Mouse (Mus musculus) olfactory bulb, adult 2 months (tissue): ENCODE results near the gene Ifnlr1. TPM values are rescaled to one million over a fixed set of nuclear protein-coding genes. Genes with fewer than 3 reads are reported as not detected.

Source experiments
- H3K27ac ChIP-seq: fragments of 200-500 bp; 2 replicates; pipeline ENCODE4 v1.5.1; 2012; ENCODE audit warnings: low read depth, low read length; ENCODE audit not compliant: insufficient read depth
- H3K4me1 ChIP-seq: fragments of 200-500 bp; 2 replicates; pipeline ENCODE4 v1.6.1; 2012; ENCODE audit warnings: low read length; ENCODE audit not compliant: control insufficient read depth, insufficient read depth
- H3K4me3 ChIP-seq: fragments of 200-500 bp; 2 replicates; pipeline ENCODE4 v1.5.1; 2012; ENCODE audit warnings: mild to moderate bottlenecking, low read depth, low read length, moderate library complexity; ENCODE audit not compliant: insufficient read depth
- CTCF ChIP-seq: fragments of 200-500 bp; IDR thresholded peaks from 2 replicates; pipeline ENCODE4 v1.5.1; 2012; ENCODE audit warnings: low read depth, mild to moderate bottlenecking, low read length, moderate library complexity; ENCODE audit not compliant: insufficient read depth
- POLR2A ChIP-seq: fragments of 200-500 bp; IDR thresholded peaks from 2 replicates; pipeline ENCODE4 v1.6.1; 2012; ENCODE audit warnings: mild to moderate bottlenecking, low read depth, low read length, moderate library complexity; ENCODE audit not compliant: insufficient read depth
- WGBS: fragments of 180-500 bp; shearing (Covaris S2); methylation state at CpG from one replicate; pipeline ENCODE4 v1.1.7; 2018; 5-methylcytosine and 5-hydroxymethylcytosine counted together
- polyA plus RNA-seq: library from polyadenylated mRNA; stranded (reverse); fragments of >200 nt; gene quantifications from 2 replicates; pipeline ENCODE4 v1.2.4, GENCODE M21; 2012; ENCODE audit warnings: low replicate concordance; ENCODE audit not compliant: missing spikeins, insufficient read depth, insufficient read length

Ifnlr1 gene
- polyA plus RNA-seq, 1 experiment = not detected

- no peak for TF ChIP-seq CTCF
- no peak for TF ChIP-seq POLR2A
- 83% methylated on average over 7 of the region's 7 CpGs for WGBS
Measured at GRCm38 (mm10) chr4:135752106-135752778, 66.2 kb downstream of the Ifnlr1 start.

GRCm38 (mm10) chr4:135752779-135753164, 66.7 kb downstream of the Ifnlr1 start:
- Histone ChIP-seq H3K4me1 (no peaks in the 10 kb centered on the region), H3K4me3 (no peak overlapping the region), H3K27ac (no peak overlapping the region)
- TF ChIP-seq CTCF = no peak
- no peak for TF ChIP-seq POLR2A
- 94% methylated on average over 8 of the region's 8 CpGs for WGBS

More at GRCm38 (mm10) chr4:135752106-135752778, 66.2 kb downstream of the Ifnlr1 start:
- no peak overlapping the region for H3K27ac ChIP-seq
- no peak overlapping the region for H3K4me3 ChIP-seq
- no peaks in the 10 kb centered on the region for H3K4me1 ChIP-seq

Other genes starting within 250 kb of the Ifnlr1 start
- not detected in 2 replicates for gene Stpg1, start 191.5 kb upstream of the Ifnlr1 start, polyA plus RNA-seq
- gene Nipal3, start 191.2 kb upstream of the Ifnlr1 start, polyA plus RNA-seq = not detected in 2 replicates
- gene Grhl3, start 112.7 kb upstream of the Ifnlr1 start, polyA plus RNA-seq = not detected in 2 replicates
- gene Il22ra1, start 41.9 kb downstream of the Ifnlr1 start, polyA plus RNA-seq = not detected in 2 replicates
- not detected in 2 replicates for gene Myom3, start 73.4 kb downstream of the Ifnlr1 start, polyA plus RNA-seq
- not detected in 2 replicates for gene Srsf10, start 169.5 kb downstream of the Ifnlr1 start, polyA plus RNA-seq
- gene Pnrc2, start 187.6 kb downstream of the Ifnlr1 start, polyA plus RNA-seq = not detected in 2 replicates
- gene Cnr2, start 209.1 kb downstream of the Ifnlr1 start, polyA plus RNA-seq = not detected in 2 replicates
- not detected in 2 replicates for gene Fuca1, start 234.4 kb downstream of the Ifnlr1 start, polyA plus RNA-seq